Mouse (Mus musculus) spleen, postnatal 14 days (tissue): ENCODE data around the gene Fam81a.

ENCODE experiments used
- DNase-seq, 2 experiments: peaks; one replicate each; pipeline ENCODE4 v3.0.0; 2021 to 2022; ENCODE audit warnings: low spot score in 2 of 2

Gene Fam81a

DNA sequence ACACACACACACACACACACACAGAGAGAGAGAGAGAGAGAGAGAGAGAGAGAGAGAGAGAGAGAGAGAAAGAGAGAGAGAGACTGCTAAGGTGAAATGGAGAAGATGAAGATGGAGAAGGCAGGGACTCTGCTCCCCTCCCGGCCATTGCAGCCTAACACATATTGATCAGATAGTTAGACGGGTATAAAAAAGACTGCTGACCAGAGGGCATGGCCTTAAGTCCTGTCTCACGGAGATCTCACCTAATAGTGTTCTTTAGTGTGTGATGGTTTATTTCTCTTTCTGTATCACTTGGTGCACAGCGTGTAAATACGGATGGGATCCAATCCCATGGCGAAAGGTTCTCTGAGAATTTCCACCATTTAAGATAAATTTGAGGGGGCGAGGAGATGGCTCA lies at the start of gene Fam81a:
Fam81a (minus strand) TSS at position 101 of the 400 bp plus-strand sequence.
- no peak for DNase-seq

DNA sequence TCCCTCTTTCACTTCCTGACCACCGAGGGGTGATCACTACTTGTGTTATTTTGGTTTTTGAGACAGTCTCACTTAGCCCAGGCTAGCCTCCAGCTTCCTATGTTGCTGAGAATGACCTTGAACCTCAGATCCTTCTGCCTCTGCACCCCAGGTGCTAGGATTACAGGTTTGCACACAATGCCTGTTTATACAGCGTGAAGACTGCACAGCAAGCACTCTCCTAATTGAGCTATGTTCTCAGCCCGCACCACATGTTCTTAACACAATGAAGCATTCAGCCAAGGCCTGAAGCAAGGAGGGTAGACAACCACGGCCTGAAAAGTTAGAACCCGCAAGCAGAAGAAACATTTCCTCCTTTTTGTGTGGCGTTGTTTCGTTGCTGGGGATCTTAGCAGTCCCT lies 40.3 kb upstream of the Fam81a start:
- DNase-seq, result no peak

DNA sequence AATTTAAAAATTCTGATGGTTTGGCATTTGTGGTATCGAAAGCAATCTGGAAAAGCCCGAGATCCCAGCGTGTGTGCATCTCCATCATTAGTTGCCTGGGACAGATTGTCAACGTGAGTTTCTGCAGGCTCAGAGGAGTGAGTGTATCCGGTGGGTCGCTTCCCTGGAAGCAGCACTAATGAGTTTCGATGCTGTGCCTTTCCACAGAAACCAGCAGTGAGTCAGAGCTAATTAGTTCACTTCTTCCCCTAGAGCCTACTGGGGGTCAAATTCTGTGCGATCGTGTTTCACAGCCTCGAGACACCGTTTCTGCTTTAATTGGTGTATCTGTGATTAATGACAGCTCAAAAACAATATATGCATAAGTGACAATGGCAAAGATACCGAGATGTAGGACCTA lies 39.4 kb upstream of the Fam81a start:
- no peak for DNase-seq

DNA sequence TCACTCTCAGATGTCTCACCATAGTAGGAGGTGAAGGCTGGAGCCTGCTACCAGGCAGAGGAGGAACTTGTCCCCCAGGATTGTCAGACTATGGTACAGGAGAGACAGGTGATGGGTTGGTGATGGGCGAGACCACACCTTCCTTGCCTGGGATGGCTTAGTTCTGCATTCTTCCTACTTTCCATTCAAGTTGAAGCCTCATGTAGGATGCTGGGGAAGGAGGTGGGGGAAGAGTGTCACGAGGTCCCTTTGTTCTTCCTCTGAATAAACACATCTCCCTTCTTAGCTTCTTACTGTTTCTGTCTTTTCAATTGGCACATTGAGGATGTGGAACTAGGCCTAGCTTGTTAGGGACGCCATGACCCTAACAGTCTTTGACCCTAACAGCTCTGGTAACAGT lies 33.9 kb upstream of the Fam81a start:
- no peak for DNase-seq

DNA sequence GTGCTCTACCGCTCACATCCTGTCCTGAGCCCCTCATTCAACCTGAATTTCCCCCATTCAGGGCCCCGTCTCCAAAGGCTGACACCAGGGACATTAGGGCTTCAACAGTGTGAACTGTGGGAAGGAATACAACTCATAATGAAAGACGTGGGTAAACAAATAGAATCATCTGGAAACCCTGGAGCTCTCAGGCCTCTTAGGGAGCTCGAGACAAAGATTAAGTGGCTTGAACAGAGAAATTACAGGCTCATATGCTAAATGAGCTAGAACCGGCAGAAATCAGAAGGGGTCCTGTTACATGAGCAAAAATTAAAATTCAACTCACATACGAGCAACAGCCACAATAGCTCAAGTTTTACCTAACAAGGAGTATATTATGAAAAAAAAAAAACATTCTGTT lies 32.5 kb upstream of the Fam81a start:
- DNase-seq, result no peak

DNA sequence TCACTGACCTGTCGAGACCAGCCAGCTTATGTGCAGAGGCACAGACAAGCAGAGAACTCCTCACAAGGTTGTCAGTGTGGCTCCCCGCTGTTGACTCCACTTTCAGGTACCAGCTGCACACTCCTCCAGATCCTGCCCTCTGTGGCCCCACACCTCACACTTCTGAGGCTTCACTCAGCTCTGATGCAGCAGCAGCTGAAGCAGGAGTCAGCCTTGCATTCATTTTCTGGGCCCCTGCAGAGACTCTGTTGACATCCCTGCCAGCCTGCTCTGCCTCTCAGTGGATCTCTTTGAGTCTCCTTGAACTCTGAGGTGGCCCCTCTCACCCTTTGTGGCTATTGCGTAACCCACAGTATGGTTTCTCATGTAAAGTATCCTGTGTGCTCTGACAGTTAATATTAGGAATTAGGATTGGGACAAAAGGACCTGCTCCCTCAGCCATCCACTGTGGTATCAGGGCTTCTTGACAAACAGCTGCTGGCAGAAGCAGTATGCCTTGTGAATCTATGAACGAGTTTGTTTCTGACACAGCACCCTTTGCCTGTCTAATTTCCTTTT lies 32.0 kb upstream of the Fam81a start:
- no peak for DNase-seq

DNA sequence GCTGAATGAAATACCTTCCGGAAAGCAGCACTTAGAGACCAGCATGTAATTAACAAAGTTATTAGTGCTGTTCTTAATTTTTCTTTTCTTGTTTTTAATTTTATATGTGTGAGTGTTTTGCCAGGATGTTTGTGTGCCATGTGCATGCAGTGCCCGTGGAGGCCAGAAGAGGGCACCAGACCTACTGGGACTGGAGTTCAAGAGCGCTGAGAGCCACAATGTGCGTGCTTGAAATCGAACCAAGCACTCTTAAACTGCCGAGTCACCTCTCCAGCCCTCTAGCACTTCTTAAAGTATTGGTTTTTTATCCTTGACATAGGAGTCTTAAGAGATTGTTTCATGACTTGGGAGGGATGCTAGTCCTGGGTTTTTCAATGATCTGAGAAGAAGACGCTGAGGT lies 26.6 kb upstream of the Fam81a start:
- DNase-seq, result peak in 1 of 2 experiments; percentile 3

DNA sequence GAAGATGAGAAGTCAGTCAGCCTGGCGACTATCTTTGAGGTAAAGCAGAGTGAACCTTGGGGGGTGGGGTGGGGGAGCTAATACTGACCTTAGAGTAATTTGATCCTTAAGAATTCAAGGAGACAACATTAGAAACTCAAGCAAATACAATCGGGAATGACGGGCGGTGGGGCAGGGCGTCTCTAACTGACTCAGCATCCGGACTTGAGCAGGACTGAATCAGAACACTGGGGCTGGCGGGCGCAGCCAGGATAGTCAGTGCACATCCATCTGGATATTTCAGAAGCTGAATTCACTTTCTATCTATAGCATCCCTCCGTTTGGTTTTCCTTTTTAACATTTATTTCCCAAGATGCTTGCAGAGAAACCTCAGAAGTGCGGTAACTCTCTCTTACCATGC lies 17.7 kb upstream of the Fam81a start:
- DNase-seq, result no peak

DNA sequence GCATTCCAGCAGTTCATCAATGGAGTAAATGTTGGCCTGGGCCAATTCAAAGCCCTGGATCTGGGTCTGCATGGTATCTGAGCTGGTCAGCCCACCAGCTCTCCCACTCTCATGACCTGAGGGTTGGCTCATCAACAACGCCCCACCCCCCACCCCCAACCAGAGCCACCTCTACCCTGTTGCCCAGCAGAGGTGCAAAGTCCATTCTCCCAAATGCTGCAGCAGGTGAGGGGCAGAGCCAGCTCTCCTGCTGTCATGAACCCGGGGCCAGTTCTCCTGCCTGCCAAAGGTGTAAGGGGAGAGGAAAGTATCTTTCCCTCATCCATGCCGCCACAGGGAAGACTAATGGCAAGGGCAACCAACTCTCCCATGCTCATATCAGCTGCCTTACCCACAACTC lies 5.3 kb upstream of the Fam81a start:
- DNase-seq, result no peak

DNA sequence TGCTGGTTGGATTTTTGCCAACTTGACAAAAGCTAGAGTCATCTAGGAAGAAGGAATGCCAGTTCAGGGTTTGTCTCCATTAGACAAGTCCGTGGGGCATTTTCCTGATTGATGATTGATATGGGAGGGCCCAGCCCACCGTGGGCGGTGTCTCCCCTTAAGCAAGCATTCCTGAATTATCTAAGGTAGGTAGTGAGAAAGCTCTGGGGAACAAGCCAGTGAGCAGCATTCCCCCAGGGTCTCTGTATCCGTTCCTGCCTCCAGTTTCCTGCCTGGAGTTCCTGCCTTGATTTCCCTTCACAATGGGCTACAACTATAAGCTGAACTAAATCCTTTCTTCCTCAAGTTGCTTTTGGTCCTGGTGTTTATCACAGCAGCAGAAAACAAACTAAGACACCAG lies 3.1 kb upstream of the Fam81a start:
- DNase-seq, result no peak

DNA sequence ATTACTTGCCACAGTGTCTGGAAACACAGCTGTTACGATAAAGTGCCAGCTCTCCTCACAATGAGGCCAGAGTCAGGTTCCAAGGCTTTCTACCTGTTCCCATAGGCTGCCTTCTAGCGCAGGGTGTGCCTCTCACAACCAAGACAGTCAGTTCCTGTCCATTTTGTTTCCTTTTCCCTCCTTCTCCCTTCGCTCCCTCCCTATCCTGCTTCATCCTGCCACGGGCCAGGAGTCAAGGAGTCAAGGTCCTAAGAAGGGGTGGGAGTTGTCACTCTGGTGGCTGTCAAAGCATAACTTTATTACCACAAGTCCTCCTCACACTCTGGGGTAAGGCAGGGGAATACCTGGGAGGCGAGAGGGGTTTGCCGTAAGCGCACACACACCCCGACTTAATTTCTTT lies 966 bp upstream of the Fam81a start:
- no peak for DNase-seq

DNA sequence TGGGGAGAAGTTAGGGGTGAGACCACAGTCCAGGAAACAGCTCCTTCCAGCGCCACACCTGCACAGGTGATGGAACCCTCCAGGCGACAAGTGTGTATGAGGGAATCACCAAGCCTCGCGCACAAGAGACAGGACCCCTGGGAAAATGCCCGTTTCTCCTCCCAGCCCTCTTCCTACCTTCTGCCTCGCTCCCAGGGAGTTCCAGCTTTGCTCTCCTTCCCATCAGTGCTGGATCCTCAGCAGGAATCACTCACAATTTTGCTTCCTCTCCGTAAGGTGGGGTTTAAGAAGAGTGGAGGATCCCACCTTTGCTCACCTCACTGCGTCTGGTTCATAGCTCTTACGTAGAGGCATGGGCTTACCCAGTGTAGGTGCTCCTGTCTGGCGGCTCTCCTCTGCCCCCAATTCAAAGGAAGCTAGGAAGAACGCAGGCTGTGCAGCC lies 454 bp downstream of the Fam81a start:
- no peak for DNase-seq

DNA sequence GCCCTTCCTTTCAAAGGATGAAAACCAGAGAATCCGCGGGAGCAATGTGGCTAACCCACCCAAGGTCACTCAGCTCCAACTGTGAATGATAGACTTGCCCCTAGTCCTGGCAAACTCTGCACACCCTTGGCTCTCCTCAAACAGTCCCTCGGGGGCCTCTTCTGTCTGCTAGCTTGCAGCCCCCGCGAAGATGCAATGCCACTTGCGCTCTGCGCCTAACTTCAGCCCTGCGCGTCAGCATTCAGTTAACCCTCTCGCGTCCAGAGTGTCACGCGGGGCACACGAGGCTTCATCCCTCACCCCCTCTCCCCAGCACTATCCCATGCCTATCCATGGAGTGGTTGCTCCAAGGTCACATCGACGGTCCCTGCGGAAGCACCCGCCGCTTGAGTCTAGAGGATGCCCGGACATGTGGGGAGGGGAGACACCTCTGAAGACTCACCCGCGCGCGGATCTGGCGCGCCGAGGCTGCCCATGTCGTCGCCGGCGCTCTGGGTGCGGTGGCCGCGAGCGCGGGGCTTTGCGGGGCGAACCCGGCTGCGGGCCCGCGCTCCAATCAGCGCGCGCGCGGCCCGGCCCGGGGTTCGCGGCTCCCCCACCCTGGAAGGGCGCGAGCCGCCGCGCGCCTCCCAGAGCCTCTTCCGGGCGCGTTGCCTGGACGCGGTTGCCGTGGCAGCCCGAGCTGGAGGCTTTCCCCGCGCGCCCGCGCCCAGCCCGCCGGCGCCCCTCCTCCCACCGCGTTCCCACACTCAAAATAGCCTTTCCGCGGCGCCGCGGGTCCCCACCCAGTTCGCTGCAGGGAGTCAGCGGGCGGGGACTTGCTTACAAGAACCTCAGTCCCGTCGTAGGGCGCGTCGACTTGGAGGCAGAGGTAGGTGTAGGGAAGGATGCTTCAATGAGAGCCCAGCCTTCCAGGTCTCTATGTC lies 1.2 kb downstream of the Fam81a start:
- no peak for DNase-seq

DNA sequence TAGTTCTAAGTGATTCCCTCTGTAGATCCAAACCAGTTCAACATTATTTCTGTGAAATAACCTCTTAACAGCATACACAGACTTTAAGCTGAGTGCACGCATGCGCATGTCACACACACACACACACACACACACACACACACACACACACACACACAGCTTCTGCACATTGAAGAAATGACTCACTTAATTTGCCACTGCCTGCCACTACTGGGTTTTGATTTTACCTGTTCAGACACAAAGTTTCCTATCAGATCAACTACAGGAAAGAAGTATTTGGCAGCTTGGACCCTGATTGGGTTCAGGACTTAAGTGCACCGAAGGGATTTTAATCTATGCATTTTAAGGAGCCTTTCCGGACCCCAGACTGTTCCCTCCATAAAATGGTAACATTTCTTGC lies 2.0 kb downstream of the Fam81a start:
- no peak for DNase-seq

DNA sequence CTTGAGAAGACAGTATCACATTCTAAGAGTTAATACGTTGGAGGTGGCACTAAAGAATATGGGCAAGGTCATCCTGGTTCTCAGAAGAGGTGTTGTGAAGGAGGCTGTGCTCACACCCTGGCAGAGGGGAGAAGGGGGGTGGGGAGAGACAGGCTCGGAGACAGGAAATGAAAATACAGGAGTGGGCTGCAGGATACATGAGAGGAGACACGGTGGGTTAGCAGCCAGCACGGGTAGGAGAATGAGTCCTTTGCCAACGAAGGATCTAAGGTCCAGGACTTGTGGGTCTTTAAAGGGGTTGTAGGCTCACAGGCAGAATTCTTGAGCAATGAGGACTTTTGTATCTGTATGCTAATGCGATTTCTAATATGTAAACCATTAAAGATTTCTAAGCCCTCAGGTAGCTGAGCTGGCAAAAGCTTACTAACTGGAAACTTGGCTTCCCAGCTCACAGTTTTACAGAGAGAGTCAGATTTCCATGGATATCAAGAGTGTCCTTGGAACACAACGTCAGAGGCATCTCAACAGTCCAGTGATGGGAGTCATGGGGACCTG lies 3.0 kb downstream of the Fam81a start:
- no peak for DNase-seq

DNA sequence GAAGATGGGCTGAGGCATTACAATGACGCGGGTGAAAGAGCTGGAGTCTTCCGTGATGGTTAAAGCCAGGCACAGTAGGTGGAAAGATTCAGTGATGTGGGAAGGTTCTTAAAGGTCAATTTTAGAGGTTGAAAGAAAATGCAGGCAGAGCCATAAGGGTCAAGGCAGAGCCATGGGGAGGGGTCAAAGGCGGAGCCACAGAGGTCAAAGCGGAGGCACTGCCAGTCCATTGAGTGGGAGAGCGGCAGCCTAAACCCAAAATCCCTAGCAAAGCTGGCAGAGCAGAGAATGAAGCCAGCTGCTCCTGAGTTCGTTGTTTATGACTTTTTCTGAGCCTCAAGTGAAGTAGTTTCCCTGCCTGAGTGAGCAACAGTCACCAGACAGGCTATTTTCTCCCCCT lies 3.8 kb downstream of the Fam81a start:
- DNase-seq, result no peak

DNA sequence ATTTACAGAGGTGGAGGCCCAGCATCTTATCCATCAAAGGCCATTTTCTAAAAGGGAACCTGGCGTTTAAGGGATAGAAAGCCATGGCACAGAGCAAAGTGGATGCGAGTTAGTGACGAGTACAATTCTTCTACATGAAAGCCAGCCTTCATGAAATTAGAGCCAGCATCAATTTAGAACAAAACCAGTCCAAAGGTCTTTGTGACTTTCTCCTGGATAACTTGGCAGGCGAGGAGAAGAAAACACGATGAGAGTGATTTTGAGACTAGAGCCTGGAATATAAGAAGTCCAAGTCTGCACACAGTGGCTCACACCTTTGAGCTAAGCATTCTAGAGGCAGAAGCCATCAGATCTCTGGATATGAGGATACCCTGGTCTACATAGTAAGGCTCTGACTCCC lies 4.4 kb downstream of the Fam81a start:
- no peak for DNase-seq

DNA sequence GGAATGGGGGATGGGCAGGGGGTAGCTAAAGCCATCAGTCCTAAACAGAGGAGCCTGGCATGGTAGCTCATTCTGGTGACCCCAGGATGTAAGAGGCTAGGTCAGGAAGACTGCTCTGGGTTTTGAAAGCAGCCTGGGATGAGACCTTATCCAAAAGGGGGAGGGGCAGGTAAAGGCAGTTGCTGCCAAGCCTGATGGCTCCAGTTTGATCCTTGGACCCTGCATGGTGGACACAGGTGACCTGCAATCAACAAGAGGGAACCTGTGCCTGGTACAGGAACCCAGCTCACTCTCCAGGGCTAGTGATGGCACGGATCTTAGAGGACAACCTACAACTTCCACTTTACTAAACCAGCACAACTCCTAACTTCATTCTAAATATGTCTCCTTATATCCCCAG lies 7.2 kb downstream of the Fam81a start:
- no peak for DNase-seq

DNA sequence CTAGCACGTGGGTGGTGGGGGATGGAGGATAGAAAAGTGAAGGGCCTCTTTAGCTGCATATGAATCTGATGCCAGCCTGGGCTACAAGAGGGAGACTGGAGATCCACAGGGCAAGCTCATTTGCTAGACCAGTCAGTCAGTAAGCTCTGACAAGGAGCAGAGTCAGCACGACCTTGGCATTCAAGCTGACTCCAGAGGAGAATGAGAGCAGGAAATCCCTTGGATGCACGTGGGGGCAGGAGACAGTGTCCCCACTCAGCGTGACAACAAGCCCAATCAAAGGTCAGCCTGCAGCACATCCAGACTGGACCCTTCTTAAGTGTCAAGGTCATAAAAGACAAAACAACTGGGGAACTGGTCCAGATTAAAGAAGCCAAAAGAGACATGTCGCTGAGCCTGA lies 7.6 kb downstream of the Fam81a start:
- no peak for DNase-seq

DNA sequence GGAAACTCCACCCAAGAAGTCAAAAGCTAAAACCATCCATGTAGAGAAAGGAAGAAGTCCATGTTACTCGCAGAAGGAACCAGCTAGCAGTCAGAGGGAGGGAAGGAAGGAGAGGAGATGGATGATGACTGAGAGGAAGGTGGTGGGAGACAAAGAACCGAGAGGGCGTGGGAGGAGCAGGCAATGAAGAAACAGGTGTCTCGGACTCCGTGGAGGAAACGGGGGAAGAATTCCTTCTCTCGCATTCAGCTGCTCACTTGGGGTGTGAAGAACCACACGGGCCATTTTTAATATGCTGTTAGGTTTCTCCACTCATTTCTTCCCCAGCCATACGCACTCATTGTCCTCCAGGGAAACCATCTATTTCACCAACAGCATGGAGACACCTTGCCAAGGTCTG lies 8.1 kb downstream of the Fam81a start:
- DNase-seq, result no peak

DNA sequence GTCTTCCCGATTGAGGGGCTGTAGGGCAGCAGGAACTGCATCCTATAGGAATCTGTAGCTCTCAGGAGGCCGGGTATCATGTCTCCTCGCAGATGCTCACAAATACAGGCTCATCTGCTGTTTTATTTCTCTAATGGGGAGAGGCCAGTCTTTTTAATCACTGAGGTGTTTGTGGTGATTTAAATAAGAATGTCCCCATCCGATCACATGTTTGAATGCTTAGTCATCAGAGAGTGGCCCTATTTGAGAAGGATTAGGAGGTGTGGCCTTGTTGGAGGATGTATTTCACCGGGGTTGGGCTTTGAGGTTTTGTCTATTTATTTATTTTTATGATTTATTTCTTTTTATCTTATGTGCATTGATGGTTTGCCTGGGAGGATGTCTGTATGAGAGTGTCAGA lies 11.6 kb downstream of the Fam81a start:
- no peak for DNase-seq

DNA sequence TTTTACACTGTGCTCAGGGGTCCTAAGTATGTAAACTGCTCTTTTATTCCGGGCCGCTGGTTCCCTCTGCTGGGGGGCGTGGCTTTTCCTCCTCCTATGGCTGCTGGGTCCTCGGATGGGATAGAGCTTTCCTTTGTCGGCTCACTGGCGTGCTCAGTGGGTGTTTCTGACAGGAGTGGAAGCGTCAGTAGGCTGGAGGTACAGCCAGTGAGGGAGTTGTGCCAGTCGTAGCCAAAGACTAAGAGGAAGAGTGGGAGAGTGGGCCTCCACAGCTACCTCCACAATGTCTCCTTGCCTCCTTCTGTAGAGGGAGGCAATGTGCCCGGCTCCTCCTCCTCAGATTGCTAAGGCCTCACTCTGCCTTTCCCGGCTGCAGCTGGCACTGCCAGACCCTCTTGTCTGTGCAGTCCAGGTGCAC lies 30.5 kb downstream of the Fam81a start:
- no peak for DNase-seq

DNA sequence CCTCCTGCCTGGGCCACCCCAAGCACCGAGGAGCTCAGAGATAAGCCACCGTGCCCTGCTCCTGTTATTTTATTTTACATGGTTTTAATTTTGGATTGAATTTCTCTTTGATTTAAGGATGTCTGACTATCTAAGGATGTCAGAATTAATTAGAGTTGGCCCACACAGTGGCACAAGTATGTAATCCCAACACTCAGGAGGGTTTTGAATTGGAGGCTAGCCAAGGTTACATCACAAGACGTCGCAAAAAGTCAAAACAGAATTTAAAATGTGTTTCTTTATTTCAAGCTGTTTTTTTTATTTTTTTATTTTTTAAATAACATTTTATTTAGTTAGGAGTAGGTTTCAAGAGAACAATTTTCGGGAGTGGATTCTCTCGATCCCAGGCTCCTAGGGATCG lies 31.5 kb downstream of the Fam81a start:
- DNase-seq, result no peak
